Mouse (Mus musculus) testis, adult 2 months (tissue): ENCODE measurements around the gene Scn5a. TPM values are rescaled to one million over a fixed set of nuclear protein-coding genes. Genes with fewer than 3 reads are reported as not detected.

Experiments
- H3K27ac ChIP-seq: fragments of 200-500 bp; 2 replicates; pipeline ENCODE4 v1.5.1; 2012; ENCODE audit warnings: low read depth, low read length; ENCODE audit not compliant: control insufficient read depth, insufficient read depth
- H3K27me3 ChIP-seq: fragments of 200-500 bp; 2 replicates; pipeline ENCODE4 v1.6.1; 2012; ENCODE audit warnings: mild to moderate bottlenecking, low read length, moderate library complexity; ENCODE audit not compliant: control insufficient read depth, insufficient read depth
- H3K36me3 ChIP-seq: fragments of 200-500 bp; 2 replicates; pipeline ENCODE4 v1.6.1; 2012; ENCODE audit warnings: mild to moderate bottlenecking, low read length; ENCODE audit not compliant: control insufficient read depth, insufficient read depth
- H3K4me1 ChIP-seq: fragments of 200-500 bp; 2 replicates; pipeline ENCODE4 v1.6.1; 2012; ENCODE audit warnings: low read length; ENCODE audit not compliant: control insufficient read depth, insufficient read depth
- H3K4me3 ChIP-seq: fragments of 200-500 bp; 2 replicates; pipeline ENCODE4 v1.5.1; 2012; ENCODE audit warnings: low read depth, mild to moderate bottlenecking, low read length, moderate library complexity, mixed read lengths; ENCODE audit not compliant: control insufficient read depth
- CTCF ChIP-seq: fragments of 200-500 bp; IDR thresholded peaks from 2 replicates; pipeline ENCODE4 v1.5.1; 2012; ENCODE audit warnings: low read depth, mild to moderate bottlenecking, inconsistent platforms, low read length, moderate library complexity; ENCODE audit not compliant: control insufficient read depth, insufficient read depth, insufficient replicate concordance
- POLR2A ChIP-seq: fragments of 200-500 bp; IDR thresholded peaks from 2 replicates; pipeline ENCODE4 v1.6.1; 2012; ENCODE audit warnings: low read depth, mild to moderate bottlenecking, inconsistent platforms, low read length, moderate library complexity; ENCODE audit not compliant: control insufficient read depth
- polyA plus RNA-seq: library from polyadenylated mRNA; depleted of rRNA; stranded (reverse); fragments of >200 nt; gene quantifications from 2 replicates; pipeline ENCODE4 v1.2.3, GENCODE M21; 2012

Gene Scn5a
- polyA plus RNA-seq, 1 experiment: 0.79 TPM

DNA sequence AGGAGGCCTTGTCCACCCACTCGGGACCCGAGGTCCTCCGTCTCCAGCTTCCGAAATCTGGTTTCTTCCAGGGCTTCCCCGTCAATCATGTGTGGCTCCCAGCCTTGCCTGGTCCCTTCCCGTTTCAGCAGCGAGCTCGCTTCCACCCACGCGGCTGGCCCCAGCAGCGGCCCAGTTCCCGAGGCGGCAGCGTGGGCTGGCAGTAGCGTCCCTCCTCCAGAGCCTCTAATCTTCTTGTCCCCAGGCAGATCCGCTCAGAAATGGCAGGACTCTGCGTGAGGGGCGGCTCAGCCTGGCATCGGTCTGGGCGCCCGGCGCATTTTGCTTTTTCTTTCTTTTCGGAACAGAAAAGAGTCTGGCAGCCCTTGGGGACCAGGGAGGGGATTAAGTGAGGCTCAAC is 59.7 kb downstream of the Scn5a start:
- no peak overlapping the region for H3K4me3 ChIP-seq

DNA sequence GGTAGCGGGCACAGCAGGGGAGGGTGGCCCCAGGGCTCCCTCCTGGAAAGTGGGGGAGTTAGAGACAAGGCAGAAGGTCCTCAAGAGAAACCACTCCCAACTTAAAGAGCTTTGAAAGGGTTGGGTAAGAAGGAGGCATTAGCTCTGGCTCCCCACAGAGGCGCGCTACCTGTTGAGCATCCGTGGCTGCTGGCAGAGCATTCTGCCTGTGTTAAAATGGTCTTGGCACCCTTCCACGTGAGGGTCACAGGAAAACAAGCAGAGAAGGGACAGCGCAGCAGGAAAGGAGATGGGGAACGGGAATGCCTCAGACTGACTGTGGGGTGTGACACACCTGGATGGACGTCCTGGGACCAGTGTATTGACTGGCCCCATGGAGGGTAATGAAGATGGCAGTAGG is 60.6 kb downstream of the Scn5a start:
- TF ChIP-seq POLR2A: no peak
- TF ChIP-seq CTCF: no peak
- Histone ChIP-seq H3K4me3 (no peak overlapping the region), H3K4me1 (no peaks in the 10 kb centered on the region; the same call in 1 of the 2 replicates), H3K27me3 (no peaks in the 10 kb centered on the region), H3K27ac (no peak overlapping the region), H3K36me3 (no peaks in the 10 kb centered on the region)

More for the DNA sequence above, 59.7 kb downstream of the Scn5a start:
- no peak overlapping the region for H3K27ac ChIP-seq
- TF ChIP-seq CTCF (no peak), POLR2A (no peak)
- no peaks in the 10 kb centered on the region for H3K36me3 ChIP-seq
- no peaks in the 10 kb centered on the region for H3K27me3 ChIP-seq
- H3K4me1 ChIP-seq: no peaks in the 10 kb centered on the region

DNA sequence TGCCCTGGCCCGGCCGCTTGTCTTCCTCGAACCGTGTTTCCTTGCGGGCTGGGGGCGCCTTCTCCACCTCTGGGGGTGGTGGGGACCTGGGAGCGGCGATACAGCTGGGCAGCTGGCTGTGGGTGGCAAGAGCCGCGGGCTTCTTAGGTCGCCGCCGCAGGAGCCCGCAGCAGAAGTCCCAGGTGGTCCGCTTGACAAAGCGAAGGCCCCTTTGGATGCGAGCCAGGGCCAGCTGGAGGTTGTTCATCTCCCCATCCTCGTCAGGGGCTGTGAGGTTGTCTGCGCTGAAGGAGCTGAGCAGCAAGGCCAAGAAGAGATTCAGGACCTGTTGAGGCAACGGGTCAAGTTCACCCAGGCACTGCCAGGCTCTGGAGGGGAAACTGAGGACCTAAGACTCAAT is 61.3 kb downstream of the Scn5a start:
- Histone ChIP-seq H3K4me3 (no peak overlapping the region), H3K36me3 (no peaks in the 10 kb centered on the region), H3K4me1 (no peaks in the 10 kb centered on the region; the same call in 1 of the 2 replicates), H3K27ac (no peak overlapping the region), H3K27me3 (no peaks in the 10 kb centered on the region)
- no peak for TF ChIP-seq CTCF
- no peak for TF ChIP-seq POLR2A

DNA sequence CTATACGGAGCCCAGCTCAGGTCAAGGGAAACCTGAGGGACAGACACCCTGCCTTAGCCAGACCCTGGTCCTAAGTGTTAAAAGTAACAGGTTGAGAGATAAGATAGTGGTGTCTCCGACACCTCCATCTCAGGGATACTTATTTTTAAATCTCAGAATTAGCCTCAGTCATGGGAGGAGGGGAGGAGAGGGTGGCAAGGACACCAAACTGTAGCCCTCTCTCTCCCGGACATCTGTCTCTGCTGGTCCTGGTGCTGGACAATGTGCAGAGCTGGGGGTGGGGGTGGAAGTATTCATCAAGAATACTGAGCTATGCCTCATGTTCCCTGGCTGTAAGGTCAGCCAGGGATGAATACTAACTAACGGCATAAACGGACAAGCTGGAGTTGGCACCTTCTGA is 62.0 kb downstream of the Scn5a start:
- no peaks in the 10 kb centered on the region for H3K27me3 ChIP-seq

DNA sequence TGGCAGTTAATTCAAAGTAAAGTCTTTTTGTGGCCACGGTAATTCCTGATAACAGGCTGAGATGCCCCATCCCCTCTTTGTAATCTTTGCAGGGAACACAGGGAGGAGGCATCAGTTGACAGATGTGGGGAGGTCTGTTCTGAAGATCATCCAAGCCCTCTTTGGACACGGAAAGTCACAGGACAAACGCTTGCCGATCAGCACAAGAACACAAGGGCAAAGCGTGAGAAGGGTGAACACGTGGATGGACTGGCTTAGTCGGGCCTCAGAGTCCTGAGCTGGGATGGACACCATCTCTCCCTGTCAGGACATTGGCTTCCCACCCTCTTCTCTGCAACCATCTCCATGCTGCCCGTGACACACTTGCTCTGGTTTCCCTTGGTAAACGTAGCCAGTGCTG is 63.4 kb downstream of the Scn5a start:
- no peaks in the 10 kb centered on the region; the same call in 1 of the 2 replicates for H3K4me1 ChIP-seq
- no peak overlapping the region for H3K4me3 ChIP-seq
- TF ChIP-seq POLR2A (no peak), CTCF (no peak)
- H3K36me3 ChIP-seq: no peaks in the 10 kb centered on the region
- no peak overlapping the region for H3K27ac ChIP-seq
- no peaks in the 10 kb centered on the region for H3K27me3 ChIP-seq

More for the DNA sequence above, 62.0 kb downstream of the Scn5a start:
- no peaks in the 10 kb centered on the region; the same call in 1 of the 2 replicates for H3K4me1 ChIP-seq
- no peak overlapping the region for H3K4me3 ChIP-seq
- H3K36me3 ChIP-seq: no peaks in the 10 kb centered on the region
- H3K27ac ChIP-seq: no peak overlapping the region
- no peak for TF ChIP-seq CTCF
- no peak for TF ChIP-seq POLR2A

DNA sequence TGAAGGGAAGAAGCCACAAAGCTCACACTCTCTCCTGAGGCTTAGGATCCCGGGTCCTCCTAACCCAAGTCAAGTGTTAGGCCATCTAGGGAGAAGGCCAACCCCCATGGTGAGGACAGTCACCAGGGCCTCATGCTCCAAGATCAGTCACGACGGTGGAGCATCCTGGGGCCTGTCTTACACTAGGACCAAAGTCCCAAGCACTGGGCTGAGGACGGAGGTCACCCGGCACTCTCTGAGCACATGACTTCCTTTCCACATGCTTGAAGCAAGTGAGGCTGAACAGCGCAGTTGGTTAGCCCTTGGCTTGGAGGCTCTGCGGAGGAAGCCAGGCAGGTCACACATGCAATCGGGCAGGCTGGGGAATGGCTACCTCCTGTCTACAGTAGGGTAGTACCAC is 63.8 kb downstream of the Scn5a start:
- Histone ChIP-seq H3K36me3 (no peaks in the 10 kb centered on the region), H3K4me1 (no peaks in the 10 kb centered on the region; the same call in 1 of the 2 replicates), H3K4me3 (no peak overlapping the region), H3K27ac (no peak overlapping the region), H3K27me3 (no peaks in the 10 kb centered on the region)
- no peak for TF ChIP-seq POLR2A
- TF ChIP-seq CTCF: no peak

DNA sequence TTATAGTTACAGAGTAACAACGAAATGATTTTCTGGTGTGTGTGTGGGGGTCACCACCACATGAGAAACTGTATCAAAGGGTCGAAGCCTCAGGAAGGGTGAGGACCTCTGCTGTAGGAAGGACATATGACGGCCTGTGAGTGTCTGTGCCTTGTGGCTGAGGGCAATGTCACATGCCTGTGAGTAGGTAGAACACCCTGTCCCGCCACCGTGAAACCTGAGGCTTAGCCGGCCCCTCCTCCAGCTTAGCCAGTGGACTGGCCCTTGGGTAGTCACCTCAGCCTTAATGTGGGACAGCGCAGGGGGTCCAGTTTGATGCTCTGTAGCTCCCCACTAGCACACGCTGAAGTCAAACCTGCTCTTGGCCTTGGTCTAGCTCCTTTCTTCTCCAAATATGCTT is 65.0 kb downstream of the Scn5a start:
- H3K27me3 ChIP-seq: no peaks in the 10 kb centered on the region

DNA sequence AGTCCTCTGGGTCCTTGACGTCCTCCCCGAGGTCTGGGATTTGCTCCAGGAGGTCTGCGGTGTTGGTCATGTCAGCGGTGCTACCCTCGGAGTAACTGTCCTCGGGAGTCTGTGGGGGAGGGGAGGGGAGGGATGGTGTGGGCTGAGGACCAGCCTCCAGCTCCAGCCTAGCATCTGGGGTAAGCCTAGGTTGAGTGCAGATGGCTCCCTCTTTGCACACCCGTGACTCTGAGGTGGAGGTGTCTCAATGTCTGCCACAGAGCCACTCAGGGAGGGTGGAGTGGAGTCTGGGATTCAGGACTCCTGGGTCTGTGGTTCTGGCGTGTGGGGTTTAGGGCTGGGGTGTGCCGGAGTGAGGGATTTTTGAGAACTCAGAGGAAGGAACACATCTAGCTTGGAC is 65.8 kb downstream of the Scn5a start:
- no peak for TF ChIP-seq CTCF
- TF ChIP-seq POLR2A: no peak
- H3K4me3 ChIP-seq: no peak overlapping the region
- no peaks in the 10 kb centered on the region for H3K27me3 ChIP-seq

More for the DNA sequence above, 65.0 kb downstream of the Scn5a start:
- H3K36me3 ChIP-seq: no peaks in the 10 kb centered on the region
- H3K27ac ChIP-seq: no peak overlapping the region
- H3K4me3 ChIP-seq: no peak overlapping the region
- TF ChIP-seq CTCF: no peak
- TF ChIP-seq POLR2A: no peak
- no peaks in the 10 kb centered on the region; the same call in 1 of the 2 replicates for H3K4me1 ChIP-seq

More for the DNA sequence above, 65.8 kb downstream of the Scn5a start:
- Histone ChIP-seq H3K4me1 (no peaks in the 10 kb centered on the region; the same call in 1 of the 2 replicates), H3K27ac (no peak overlapping the region), H3K36me3 (no peaks in the 10 kb centered on the region)
